Mouse (Mus musculus) cerebellum, adult 8-10 months (tissue): Measurements from ENCODE around the gene Gm11555.
"Not testable (repeated sequence)": the region's sequence is repeated elsewhere in the genome, so short reads cannot be mapped to it uniquely, and the experiment has no call there.

ENCODE experiments used
- DNase-seq: peaks from one replicate; pipeline ENCODE4 v3.0.0; 2022

Gene Gm11555

GRCm38 (mm10) chr11:99650136-99650535 is at the start of gene Gm11555:
Gene Gm11555, minus strand, starts transcription at chr11:99650236.
- DNase-seq, result no peak

- no peak for DNase-seq
Measured at GRCm38 (mm10) chr11:99690463-99690862, 40.4 kb upstream of the Gm11555 start, which contains the start of gene Gm14190. Gene Gm14190, minus strand, starts transcription at chr11:99690740.

- DNase-seq, result not testable (repeated sequence)
Measured at GRCm38 (mm10) chr11:99685235-99685634, 35.2 kb upstream of the Gm11555 start.

DNA sequence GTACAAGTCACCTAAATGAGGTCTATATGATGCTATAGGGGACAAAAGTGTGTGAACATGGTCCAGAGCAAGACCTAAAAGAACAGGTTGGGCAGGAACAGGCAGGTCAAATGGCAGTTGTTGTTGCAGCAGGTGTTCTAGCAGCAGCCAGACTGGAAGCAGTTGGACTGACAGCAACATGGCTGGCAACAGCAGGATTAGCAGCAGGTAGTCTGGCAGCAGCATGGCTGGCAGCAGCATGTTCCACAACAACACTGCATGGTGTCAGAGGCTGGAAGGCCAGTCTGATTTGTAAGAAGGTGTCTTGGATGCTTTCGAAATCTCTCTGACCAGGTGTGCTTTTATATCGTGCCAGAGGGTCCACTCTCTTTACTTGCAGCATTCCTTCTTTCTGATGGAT is 33.4 kb upstream of the Gm11555 start:
- DNase-seq, result no peak

DNA sequence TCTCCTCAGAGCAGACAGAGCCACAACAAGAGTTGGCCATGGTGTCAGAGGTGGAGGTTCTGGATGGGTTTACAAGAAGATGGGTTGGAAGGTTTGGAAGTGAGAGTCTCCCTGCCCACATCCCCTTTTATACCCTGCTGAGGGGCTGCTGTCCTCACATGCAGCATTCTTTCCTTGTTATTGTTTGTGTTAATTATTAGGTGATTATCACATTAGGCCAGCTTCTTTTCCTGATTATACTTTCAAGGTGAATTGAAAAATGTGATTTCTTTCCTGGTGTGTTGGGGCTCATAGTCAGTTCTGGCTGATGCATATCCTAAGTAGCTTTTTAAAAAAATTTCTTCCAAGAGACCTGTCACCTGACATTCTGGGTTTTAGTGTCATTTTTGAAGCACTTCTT is 15.8 kb upstream of the Gm11555 start, which contains the start of gene Krtap4-6:
TSS of gene Krtap4-6 (minus strand) at position 101 of the 400 bp plus-strand sequence.
- no peak for DNase-seq

- DNase-seq, result no peak
Measured at GRCm38 (mm10) chr11:99662802-99663201, 12.8 kb upstream of the Gm11555 start.

DNA sequence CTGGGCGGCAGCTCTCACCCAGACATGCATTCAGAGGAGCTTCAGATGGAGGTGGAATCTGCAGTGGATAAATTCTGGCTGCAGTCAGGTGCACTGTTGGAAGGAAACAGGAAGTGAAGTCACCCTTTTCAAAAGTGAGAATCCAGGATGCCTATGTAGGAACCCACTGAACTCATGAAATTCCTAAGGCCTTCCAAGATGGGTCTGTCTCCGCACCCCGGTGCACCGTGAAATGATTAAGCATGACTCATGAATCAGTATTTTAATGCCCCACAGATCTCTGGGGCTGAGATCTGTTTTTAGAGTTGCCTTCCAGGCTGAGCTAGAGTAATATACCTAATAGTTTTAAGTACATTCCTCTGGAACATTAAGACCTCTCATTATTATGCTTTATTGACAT is 9.2 kb upstream of the Gm11555 start:
- no peak for DNase-seq

DNA sequence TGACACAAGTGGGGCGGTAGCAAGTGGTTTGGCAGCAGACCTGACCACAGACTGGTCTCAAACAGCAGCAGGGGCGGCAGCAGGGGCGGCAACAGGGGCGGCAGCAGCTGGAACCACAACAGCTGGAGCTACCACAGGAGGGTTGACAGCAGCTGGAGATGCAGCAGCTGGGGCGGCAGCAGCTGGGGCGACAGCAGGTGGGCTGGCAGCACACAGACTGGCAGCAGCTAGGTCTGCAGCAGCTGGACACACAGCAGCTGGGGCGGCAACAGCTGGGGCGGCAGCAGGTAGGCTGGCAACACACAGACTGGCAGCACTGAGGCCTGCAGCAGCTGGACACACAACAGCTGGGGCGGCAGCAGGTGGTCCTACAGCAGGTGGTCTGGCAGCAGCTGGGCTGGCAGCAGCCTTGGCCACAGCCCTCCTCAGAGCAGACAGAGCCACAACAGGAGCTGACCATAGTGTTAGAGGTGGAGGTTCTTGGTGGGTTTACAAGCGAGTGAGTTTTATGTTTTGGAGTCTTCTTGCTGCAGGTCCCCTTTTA is 8.5 kb upstream of the Gm11555 start, which contains the start of gene Gm11563:
TSS of gene Gm11563 (minus strand) at position 494 of the 544 bp plus-strand sequence.
- DNase-seq, result not testable (repeated sequence)

DNA sequence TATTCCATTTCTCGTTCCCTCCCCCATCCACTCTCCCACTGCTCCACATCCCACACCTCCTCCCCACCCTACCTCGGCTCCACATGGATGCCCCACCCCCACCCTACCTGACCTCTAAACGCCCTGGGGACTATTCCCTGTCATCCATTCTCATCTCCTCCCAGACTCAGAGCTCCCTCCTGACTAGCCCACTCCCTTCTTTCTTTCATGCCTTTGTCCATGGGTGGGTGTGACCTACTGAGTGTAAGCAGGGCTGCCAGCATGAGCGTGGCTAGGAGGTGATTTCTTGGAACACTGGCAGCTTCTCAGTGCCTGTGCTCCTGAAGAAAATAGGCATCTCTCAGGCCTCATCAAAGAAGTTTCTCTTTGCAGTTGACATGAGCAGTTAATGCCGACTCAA is 7.0 kb upstream of the Gm11555 start:
- no peak for DNase-seq

DNA sequence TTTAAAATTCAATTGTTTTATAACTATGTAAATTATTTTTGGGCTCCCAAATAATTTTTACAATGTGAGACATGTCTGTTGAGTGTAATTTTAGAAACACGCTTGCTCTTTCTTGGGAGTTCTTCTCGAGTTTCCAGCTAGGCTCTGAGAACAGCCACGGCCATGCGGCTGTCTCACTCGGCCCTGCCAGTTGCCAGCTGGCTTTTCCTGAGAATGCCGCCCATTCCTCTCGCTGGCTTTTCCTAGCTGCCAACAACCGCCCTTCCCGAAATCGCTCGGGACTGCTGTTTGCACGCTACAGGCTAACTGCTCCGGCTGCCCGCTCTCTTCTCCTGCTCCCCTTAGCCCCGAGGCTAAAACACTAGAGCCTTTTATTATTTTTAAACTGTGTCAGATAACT is 3.6 kb downstream of the Gm11555 start:
- no peak for DNase-seq

GRCm38 (mm10) chr11:99644351-99644750 is 5.7 kb downstream of the Gm11555 start:
- DNase-seq, result no peak

- DNase-seq, result not testable (repeated sequence)
Measured at GRCm38 (mm10) chr11:99643635-99644139, 6.3 kb downstream of the Gm11555 start, which contains the start of gene Krtap4-7. Gene Krtap4-7, minus strand, starts transcription at chr11:99644089.

GRCm38 (mm10) chr11:99640926-99641325 is 9.1 kb downstream of the Gm11555 start:
- DNase-seq, result no peak

DNA sequence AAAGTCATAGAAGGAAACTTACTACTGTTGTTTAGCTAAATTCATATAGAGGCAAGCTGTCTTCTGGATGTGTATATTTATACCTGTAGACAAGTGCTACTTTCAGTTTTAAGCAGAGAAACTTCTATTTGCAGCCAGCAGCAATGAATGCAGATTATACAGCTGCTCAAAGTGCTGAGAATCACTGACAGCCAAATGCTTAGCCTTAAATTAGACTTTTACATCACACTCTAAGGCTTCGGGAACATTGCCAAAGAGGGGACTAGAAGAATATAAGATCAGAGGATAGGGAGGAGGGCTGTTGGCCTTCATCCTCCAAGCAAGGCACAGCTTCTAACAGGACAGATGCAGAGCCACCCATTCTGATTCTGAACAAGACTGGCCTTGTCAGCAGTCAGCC is 12.9 kb downstream of the Gm11555 start:
- no peak for DNase-seq

GRCm38 (mm10) chr11:99634653-99635134 is 15.3 kb downstream of the Gm11555 start, which contains the start of gene Krtap4-2:
Gene Krtap4-2, minus strand, starts transcription at chr11:99635084.
- DNase-seq, result no peak

- DNase-seq, result no peak
Measured at GRCm38 (mm10) chr11:99633293-99633692, 16.7 kb downstream of the Gm11555 start.

DNA sequence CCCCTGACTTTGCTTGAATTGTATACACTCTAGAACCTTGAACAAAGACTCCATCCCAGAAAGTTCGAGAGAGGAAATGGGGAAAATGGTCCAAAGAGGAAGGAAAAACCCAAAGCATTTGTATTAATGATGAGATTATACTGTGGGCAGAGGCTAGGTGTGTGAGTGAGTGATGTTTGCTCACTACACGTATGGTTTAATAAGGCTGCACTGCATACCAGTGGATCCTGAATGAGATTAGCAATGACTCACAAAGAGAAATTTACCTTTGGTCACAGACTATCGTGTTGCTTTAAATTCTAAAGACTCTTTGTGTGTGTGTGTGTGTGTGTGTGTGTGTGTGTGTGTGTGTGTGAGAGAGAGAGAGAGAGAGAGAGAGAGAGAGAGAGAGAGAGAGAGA is 19.1 kb downstream of the Gm11555 start:
- DNase-seq, result no peak

- DNase-seq, result no peak
Measured at GRCm38 (mm10) chr11:99628138-99628537, 21.9 kb downstream of the Gm11555 start, which contains the start of gene Krtap4-1. Gene Krtap4-1, minus strand, starts transcription at chr11:99628238.

DNA sequence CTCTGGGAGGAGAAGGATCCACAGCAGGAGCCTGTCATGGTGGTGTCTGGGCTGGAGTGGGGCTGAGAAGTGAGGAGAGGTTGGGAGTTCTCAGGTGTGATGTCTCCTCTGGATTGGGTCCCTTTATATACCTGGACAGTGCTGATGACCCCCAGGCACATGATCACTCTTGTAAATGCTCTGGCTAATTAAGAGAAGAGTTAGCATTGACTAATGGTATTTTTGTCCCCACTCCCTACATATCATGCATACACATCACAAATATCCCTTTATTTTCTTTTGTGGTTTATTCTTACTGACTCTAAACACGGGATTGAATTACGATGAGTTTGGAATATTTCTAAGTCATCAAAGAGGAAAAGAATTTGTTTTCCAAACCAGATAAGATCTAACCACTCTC is 29.7 kb downstream of the Gm11555 start, which contains the start of gene Gm11562:
TSS of gene Gm11562 (minus strand) at position 101 of the 400 bp plus-strand sequence.
- DNase-seq, result no peak

DNA sequence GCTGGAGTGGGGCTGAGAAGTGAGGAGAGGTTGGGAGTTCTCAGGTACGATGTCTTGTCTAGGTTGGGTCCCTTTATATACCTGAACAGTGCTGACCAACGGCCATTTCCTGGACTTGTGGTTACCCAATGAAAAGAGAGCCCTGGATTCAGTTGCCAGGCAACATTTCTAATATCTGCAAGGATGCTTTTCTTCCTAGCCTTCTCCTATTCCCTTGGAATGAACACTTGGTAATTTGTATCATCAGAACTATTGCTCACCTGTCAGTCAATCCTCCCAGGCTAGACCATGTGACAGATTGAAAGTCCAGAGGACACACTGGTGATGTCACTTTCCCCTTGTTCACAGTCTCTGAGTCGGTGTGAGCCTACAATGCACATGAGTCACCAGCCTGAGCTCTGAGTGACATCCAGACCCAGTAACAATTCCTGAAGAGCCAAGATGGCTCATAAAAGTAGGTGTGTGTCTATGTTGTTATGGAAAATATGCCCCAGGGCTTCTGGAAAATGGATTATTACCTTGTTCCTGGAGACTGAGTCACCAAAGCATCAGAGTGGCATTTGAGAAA is 35.2 kb downstream of the Gm11555 start, which contains the start of gene Krtap2-4:
TSS of gene Krtap2-4 (minus strand) at position 51 of the 568 bp plus-strand sequence.
- no peak for DNase-seq

DNA sequence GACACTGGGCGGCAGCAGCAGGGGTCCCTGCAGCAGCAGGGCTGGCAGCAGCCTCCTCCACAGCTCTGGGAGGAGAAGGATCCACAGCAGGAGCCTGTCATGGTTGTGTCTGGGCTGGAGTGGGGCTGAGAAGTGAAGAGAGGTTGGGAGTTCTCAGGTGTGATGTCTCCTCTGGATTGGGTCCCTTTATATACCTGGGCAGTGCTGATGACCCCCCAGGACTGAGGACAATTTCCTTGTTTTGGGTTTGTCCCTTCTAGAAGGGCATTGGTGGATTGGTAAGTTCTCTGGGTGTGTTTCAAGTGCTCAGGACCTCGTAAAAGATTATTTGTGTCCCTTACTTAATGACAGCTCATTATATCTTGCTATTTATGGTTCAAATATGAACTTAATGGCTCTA is 39.9 kb downstream of the Gm11555 start, which contains the start of gene Gm11937:
TSS of gene Gm11937 (minus strand) at position 101 of the 400 bp plus-strand sequence.
- not testable (repeated sequence) for DNase-seq

GRCm38 (mm10) chr11:99609126-99609525 is 40.9 kb downstream of the Gm11555 start:
- DNase-seq, result peak; percentile 13

DNA sequence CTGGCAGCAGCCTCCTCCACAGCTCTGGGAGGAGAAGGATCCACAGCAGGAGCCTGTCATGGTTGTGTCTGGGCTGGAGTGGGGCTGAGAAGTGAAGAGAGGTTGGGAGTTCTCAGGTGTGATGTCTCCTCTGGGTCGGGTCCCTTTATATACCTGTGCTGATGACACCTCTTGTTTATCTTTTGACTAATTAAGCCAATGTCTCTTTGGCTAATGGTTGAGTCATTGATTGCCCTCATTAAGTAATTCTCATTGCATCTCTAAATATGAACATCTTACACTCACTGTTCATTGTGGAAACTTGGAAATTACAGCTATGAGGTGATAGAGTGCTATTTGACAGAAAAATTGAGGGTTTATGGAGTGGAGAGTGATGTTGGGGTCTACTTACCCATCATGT is 46.8 kb downstream of the Gm11555 start, which contains the start of gene Gm11938:
TSS of gene Gm11938 (minus strand) at position 101 of the 400 bp plus-strand sequence.
- not testable (repeated sequence) for DNase-seq
